Mouse (Mus musculus) MEL (cell line): Measurements from ENCODE around the gene Smim24. TPM values are rescaled to one million over a fixed set of nuclear protein-coding genes. Genes with fewer than 3 reads are reported as not detected.

Experiments
- DNase-seq: peaks from one replicate; pipeline ENCODE4 v3.0.0; 2011; ENCODE audit warnings: low read depth, low spot score
- H3K27ac ChIP-seq: 2 replicates; pipeline ENCODE4 v1.5.1; 2012; ENCODE audit warnings: low read depth, mild to moderate bottlenecking, control low read depth, low read length, moderate library complexity; ENCODE audit not compliant: control insufficient read depth
- H3K27me3 ChIP-seq, 2 experiments: fragments of 150-350 bp in 1 of 2; sonication (generic) in 1 of 2; 2 replicates each; pipeline ENCODE4 v1.6.1; 2012; ENCODE audit warnings: low read length in 2 of 2, mild to moderate bottlenecking in 2 of 2, improper control_type of control experiment in 1 of 2, moderate library complexity in 1 of 2; ENCODE audit not compliant: insufficient read depth in 2 of 2, control insufficient read depth in 1 of 2
- H3K36me3 ChIP-seq, 2 experiments: 2 replicates each; pipeline ENCODE4 v1.6.1; 2012 to 2014; ENCODE audit warnings: low read length in 2 of 2, improper control_type of control experiment in 1 of 2, inconsistent platforms in 1 of 2, mild to moderate bottlenecking in 1 of 2; ENCODE audit not compliant: insufficient read depth in 2 of 2, control insufficient read depth in 1 of 2
- H3K4me1 ChIP-seq, 2 experiments: fragments of 150-350 bp in 1 of 2; sonication (generic) in 1 of 2; 2 replicates each; pipeline ENCODE4 v1.6.1; 2012; ENCODE audit warnings: low read length in 2 of 2, improper control_type of control experiment in 1 of 2, mild to moderate bottlenecking in 1 of 2; ENCODE audit not compliant: insufficient read depth in 2 of 2, control insufficient read depth in 1 of 2
- H3K4me3 ChIP-seq, 2 experiments: fragments of 150-350 bp in 1 of 2; sonication (generic) in 1 of 2; 2 replicates each; pipeline ENCODE4 v1.5.1; 2012; ENCODE audit warnings: low read depth in 2 of 2, low read length in 2 of 2, mild to moderate bottlenecking in 2 of 2, moderate library complexity in 2 of 2, control low read depth in 1 of 2, improper control_type of control experiment in 1 of 2; ENCODE audit not compliant: control insufficient read depth in 1 of 2, insufficient read depth in 1 of 2
- H3K79me2 ChIP-seq: 2 replicates; pipeline ENCODE4 v1.6.1; 2012; ENCODE audit warnings: mild to moderate bottlenecking, low read length, moderate library complexity; ENCODE audit not compliant: control insufficient read depth, poor library complexity, insufficient read depth
- H3K9ac ChIP-seq: 2 replicates; pipeline ENCODE4 v1.6.1; 2012; ENCODE audit warnings: low read depth, mild to moderate bottlenecking, control low read depth, low read length, moderate library complexity; ENCODE audit not compliant: control insufficient read depth, poor library complexity, severe bottlenecking
- H3K9me3 ChIP-seq: fragments of 150-350 bp; sonication (generic); replicated peaks from 2 replicates; pipeline ENCODE4 v1.6.1; 2012; ENCODE audit warnings: mild to moderate bottlenecking, low read length, improper control_type of control experiment, moderate library complexity; ENCODE audit not compliant: insufficient read depth
- CHD1 ChIP-seq: IDR thresholded peaks from 2 replicates; pipeline ENCODE4 v1.6.1; 2012; ENCODE audit warnings: low read depth, mild to moderate bottlenecking, inconsistent platforms, low read length, improper control_type of control experiment
- CTCF ChIP-seq, 3 experiments: IDR thresholded peaks in 2 of 3; conservative IDR thresholded peaks in 1 of 3; 2 replicates each; pipeline ENCODE4 v1.5.1; 2011 to 2012; ENCODE audit warnings: low read length in 3 of 3, low read depth in 2 of 3, mild to moderate bottlenecking in 2 of 3, improper control_type of control experiment in 1 of 3, inconsistent platforms in 1 of 3, mixed read lengths in 1 of 3, moderate library complexity in 1 of 3; ENCODE audit not compliant: control insufficient read depth in 1 of 3, insufficient read depth in 1 of 3, poor library complexity in 1 of 3, severe bottlenecking in 1 of 3
- ELF1 ChIP-seq: IDR thresholded peaks from 2 replicates; pipeline ENCODE4 v1.6.1; 2014; ENCODE audit warnings: low read depth, mild to moderate bottlenecking, inconsistent platforms, low read length, improper control_type of control experiment, moderate library complexity
- GABPA ChIP-seq: IDR thresholded peaks from 2 replicates; pipeline ENCODE4 v1.6.1; 2012; ENCODE audit warnings: low read depth, mild to moderate bottlenecking, inconsistent platforms, low read length, improper control_type of control experiment, moderate library complexity
- GATA1 ChIP-seq: IDR thresholded peaks from 2 replicates; pipeline ENCODE4 v1.6.1; 2011; ENCODE audit warnings: low read depth, low read length, improper control_type of control experiment
- HCFC1 ChIP-seq: IDR thresholded peaks from 2 replicates; pipeline ENCODE4 v1.6.1; 2012; ENCODE audit warnings: low read depth, mild to moderate bottlenecking, inconsistent platforms, low read length, improper control_type of control experiment, moderate library complexity
- JUND ChIP-seq: IDR thresholded peaks from 2 replicates; pipeline ENCODE4 v1.6.1; 2011; ENCODE audit warnings: low read depth, mild to moderate bottlenecking, improper control_type of control experiment, low read length
- KAT2A ChIP-seq: conservative IDR thresholded peaks from 2 replicates; pipeline ENCODE4 v1.6.1; 2012; ENCODE audit warnings: low read depth, low read length, improper control_type of control experiment, inconsistent platforms
- MAZ ChIP-seq: IDR thresholded peaks from 2 replicates; pipeline ENCODE4 v1.6.1; 2012; ENCODE audit warnings: low read depth, mild to moderate bottlenecking, inconsistent platforms, low read length, improper control_type of control experiment
- MXI1 ChIP-seq: IDR thresholded peaks from 2 replicates; pipeline ENCODE4 v1.6.1; 2011; ENCODE audit warnings: mild to moderate bottlenecking, low read depth, low read length, improper control_type of control experiment
- MYB ChIP-seq: IDR thresholded peaks from 2 replicates; pipeline ENCODE4 v1.6.1; 2011; ENCODE audit warnings: mild to moderate bottlenecking, low read depth, low read length, improper control_type of control experiment
- MYC ChIP-seq: IDR thresholded peaks from 2 replicates; pipeline ENCODE4 v1.6.1; 2011; ENCODE audit warnings: low read depth, mild to moderate bottlenecking, low read length, improper control_type of control experiment, moderate library complexity
- NELFE ChIP-seq: IDR thresholded peaks from 2 replicates; pipeline ENCODE4 v1.6.1; 2011; ENCODE audit warnings: low read depth, low read length, improper control_type of control experiment
- NRF1 ChIP-seq: IDR thresholded peaks from 2 replicates; pipeline ENCODE4 v1.6.1; 2014; ENCODE audit warnings: low read depth, mild to moderate bottlenecking, inconsistent platforms, low read length, improper control_type of control experiment, moderate library complexity; ENCODE audit not compliant: poor library complexity, insufficient read depth, severe bottlenecking
- POLR2A ChIP-seq, 2 experiments: IDR thresholded peaks; 2 replicates each; pipeline ENCODE4 v1.6.1; 2011 to 2012; ENCODE audit warnings: low read length in 2 of 2, mild to moderate bottlenecking in 2 of 2, control low read depth in 1 of 2, improper control_type of control experiment in 1 of 2, low read depth in 1 of 2, moderate library complexity in 1 of 2; ENCODE audit not compliant: control insufficient read depth in 1 of 2, insufficient read depth in 1 of 2, poor library complexity in 1 of 2
- RAD21 ChIP-seq: IDR thresholded peaks from 2 replicates; pipeline ENCODE4 v1.6.1; 2011; ENCODE audit warnings: mild to moderate bottlenecking, low read depth, low read length, improper control_type of control experiment
- SIN3A ChIP-seq: IDR thresholded peaks from 2 replicates; pipeline ENCODE4 v1.6.1; 2012; ENCODE audit warnings: low read length, improper control_type of control experiment, inconsistent platforms
- SMC3 ChIP-seq: IDR thresholded peaks from 2 replicates; pipeline ENCODE4 v1.6.1; 2011; ENCODE audit warnings: low read depth, low read length, improper control_type of control experiment
- TBP ChIP-seq: IDR thresholded peaks from 2 replicates; pipeline ENCODE4 v1.8.0; 2011; ENCODE audit warnings: low read depth, low read length, improper control_type of control experiment
- USF1 ChIP-seq: IDR thresholded peaks from 2 replicates; pipeline ENCODE4 v1.6.1; 2014; ENCODE audit warnings: low read depth, mild to moderate bottlenecking, inconsistent platforms, low read length, improper control_type of control experiment, moderate library complexity
- ZC3H11A ChIP-seq: IDR thresholded peaks from 2 replicates; pipeline ENCODE4 v1.6.1; 2012; ENCODE audit warnings: low read depth, mild to moderate bottlenecking, inconsistent platforms, low read length, improper control_type of control experiment
- ZNF384 ChIP-seq: IDR thresholded peaks from 2 replicates; pipeline ENCODE4 v1.6.1; 2012; ENCODE audit warnings: low read depth, mild to moderate bottlenecking, inconsistent platforms, low read length, improper control_type of control experiment
- polyA plus RNA-seq, 2 experiments: library from polyadenylated mRNA; stranded (reverse) in 1 of 2; unstranded in 1 of 2; fragments of >175 nt in 1 of 2; fragments of >200 nt in 1 of 2; gene quantifications; 2 replicates each; pipeline versions ENCODE4 v1.2.1 to v1.2.4; 2012; ENCODE audit warnings: low replicate concordance in 2 of 2, low read depth in 1 of 2; ENCODE audit not compliant: insufficient read length in 2 of 2, insufficient read depth in 1 of 2, missing spikeins in 1 of 2
- total RNA-seq: library from RNA; depleted of rRNA; stranded (reverse); fragments of 300-350 nt; gene quantifications from 2 replicates; pipeline ENCODE4 v1.2.3, GENCODE M21; 2012

The Smim24 gene
- total and polyA plus RNA-seq, 3 experiments, result 6.7 to 29.5 TPM; not detected in 1

DNA sequence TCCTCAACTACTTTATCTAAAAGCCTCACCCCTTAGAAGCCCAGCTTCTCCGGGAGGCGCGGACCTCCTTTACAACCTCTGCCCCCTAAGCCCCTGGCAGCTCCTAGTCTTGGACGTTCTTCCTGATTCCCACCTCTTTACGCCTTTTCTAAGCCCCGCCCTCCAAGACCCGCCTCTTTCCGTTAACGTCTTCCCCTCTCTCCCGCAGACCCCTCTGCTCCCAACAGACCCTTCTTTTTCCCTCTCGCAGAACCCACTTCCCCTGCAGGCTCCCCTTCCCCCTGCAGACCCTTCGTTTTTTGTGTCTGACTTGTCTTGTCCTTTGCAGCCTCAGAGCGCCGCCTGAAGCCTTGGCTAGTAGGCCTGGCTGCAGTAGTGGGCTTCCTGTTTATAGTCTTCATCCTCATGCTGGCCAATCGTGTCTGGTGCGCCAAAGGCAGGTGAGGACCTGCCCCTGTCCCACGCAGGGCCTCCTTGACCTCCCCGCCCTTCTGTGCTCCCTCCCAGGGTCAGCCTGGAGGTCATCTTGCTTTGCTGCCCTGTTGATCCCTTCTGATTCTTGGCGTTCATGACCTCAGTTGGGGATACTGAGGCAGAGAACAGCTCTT, 709 bp downstream of the Smim24 start:
- Histone ChIP-seq H3K27me3 (no peaks in the 10 kb centered on the region), H3K79me2 (no peaks in the 10 kb centered on the region), H3K4me1 (peaks cover 6 to 14% of the 10 kb centered on the region in 2 experiments; a peak in 3 of 4 replicates), H3K4me3 (peak overlapping the region; percentile 85 to 86), H3K9ac (peak overlapping the region; percentile 91), H3K27ac (peak overlapping the region; percentile 77), H3K9me3 (no peaks in the 10 kb centered on the region), H3K36me3 (no peaks in the 10 kb centered on the region)
- TF ChIP-seq CHD1, result no peak
- TF ChIP-seq MAZ, result peak; percentile 20; the same call in 1 of the 2 replicates
- TF ChIP-seq JUND, result no peak
- peak; percentile 85 for TF ChIP-seq MYB
- TF ChIP-seq HCFC1, result peak; percentile 58; the same call in 1 of the 2 replicates
- TF ChIP-seq MYC, result no peak
- peak in 1 of 2 experiments; percentile 55; a peak in 1 of 4 replicates for TF ChIP-seq POLR2A (IDR thresholded peaks at IDR 0.05; ENCODE audit: control insufficient read depth in 1 of 2, insufficient read depth in 1 of 2, low read depth in 1 of 2, low read length in 2 of 2, poor library complexity in 1 of 2)
- TF ChIP-seq ELF1, result peak; percentile 61
- TF ChIP-seq USF1, result no peak
- TF ChIP-seq GATA1, result no peak
- TF ChIP-seq SIN3A, result peak; percentile 35; the same call in 1 of the 2 replicates
- 0 out of 2 replicates have a peak, but pooled peaks have one; percentile 26 for TF ChIP-seq TBP
- TF ChIP-seq GABPA, result no peak
- no peak for TF ChIP-seq KAT2A
- peak; percentile 42; the same call in 1 of the 2 replicates for TF ChIP-seq NELFE
- TF ChIP-seq MXI1, result peak; percentile 43; the same call in 1 of the 2 replicates
- DNase-seq, result peak; percentile 71

DNA sequence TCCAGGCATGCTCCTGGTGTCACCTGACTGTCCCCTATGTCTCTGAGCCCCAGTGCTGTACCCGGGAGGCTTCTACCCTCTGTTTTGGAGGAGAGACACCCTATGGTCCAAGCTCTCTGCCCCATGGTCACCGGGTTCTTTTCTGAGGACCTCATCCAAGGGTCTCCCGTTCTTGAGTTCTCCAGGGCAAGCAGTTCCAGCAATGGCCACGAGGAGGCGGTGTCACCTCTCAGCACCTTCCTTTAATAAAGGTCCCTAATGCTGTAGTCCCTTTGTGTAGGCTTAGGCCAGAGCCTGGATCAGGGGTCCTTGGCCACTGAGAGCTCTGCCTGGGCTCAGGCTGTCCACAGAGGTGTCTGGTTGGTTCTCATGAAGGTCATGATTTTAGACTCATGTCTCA, 2.3 kb downstream of the Smim24 start:
- H3K9me3 ChIP-seq, result no peaks in the 10 kb centered on the region
- DNase-seq, result peak; percentile 78
- TF ChIP-seq CTCF (IDR thresholded peaks at IDR 0.05 in 2 of 3, conservative IDR thresholded peaks at IDR 0.05 in 1 of 3; ENCODE audit: control insufficient read depth in 1 of 3, insufficient read depth in 1 of 3, low read depth in 2 of 3, low read length in 3 of 3, poor library complexity in 1 of 3, severe bottlenecking in 1 of 3) (peak; percentile 91 to 100 (median 93)), SMC3 (peak; percentile 94), POLR2A (IDR thresholded peaks at IDR 0.05; ENCODE audit: control insufficient read depth in 1 of 2, insufficient read depth in 1 of 2, low read depth in 1 of 2, low read length in 2 of 2, poor library complexity in 1 of 2) (no peak), ZC3H11A (peak; percentile 63), MYC (0 out of 2 replicates have a peak, but pooled peaks have one; percentile 30), RAD21 (peak; percentile 67), SIN3A (peak; percentile 20; the same call in 1 of the 2 replicates), NRF1 (no peak), ZNF384 (no peak), GATA1 (no peak)
- H3K4me1 ChIP-seq, result peaks cover 6 to 14% of the 10 kb centered on the region in 2 experiments; a peak in 3 of 4 replicates
- H3K4me3 ChIP-seq, result no peak overlapping the region
- H3K27ac ChIP-seq, result no peak overlapping the region
- H3K79me2 ChIP-seq, result no peaks in the 10 kb centered on the region
- H3K9ac ChIP-seq, result no peak overlapping the region
- H3K27me3 ChIP-seq, result no peaks in the 10 kb centered on the region
- no peaks in the 10 kb centered on the region for H3K36me3 ChIP-seq
